Mouse (Mus musculus) thymus, postnatal 0 days (tissue): ENCODE measurements around the gene Zdhhc11. TPM values are rescaled to one million over a fixed set of nuclear protein-coding genes. Genes with fewer than 3 reads are reported as not detected.
"Not testable (repeated sequence)": the region's sequence is repeated elsewhere in the genome, so short reads cannot be mapped to it uniquely, and the experiment has no call there.

Source experiments
- DNase-seq: peaks from one replicate; pipeline ENCODE4 v3.0.0-alpha.2; 2015; ENCODE audit warnings: low spot score
- polyA plus RNA-seq: library from polyadenylated mRNA; unstranded; fragments of >200 nt; fragmentation: Nextera tagmentation; extraction: Ambion mirVana; gene quantifications from 2 replicates; pipeline ENCODE4 v1.2.1, GENCODE M21; 2015

Zdhhc11 gene
- polyA plus RNA-seq, 1 experiment from 2014 or later, result not detected

GRCm38 (mm10) chr13:74006881-74007280 lies 43.2 kb downstream of the Zdhhc11 start:
- DNase-seq, result not testable (repeated sequence)

GRCm38 (mm10) chr13:74008216-74008615 lies 44.6 kb downstream of the Zdhhc11 start:
- DNase-seq, result not testable (repeated sequence)

DNA sequence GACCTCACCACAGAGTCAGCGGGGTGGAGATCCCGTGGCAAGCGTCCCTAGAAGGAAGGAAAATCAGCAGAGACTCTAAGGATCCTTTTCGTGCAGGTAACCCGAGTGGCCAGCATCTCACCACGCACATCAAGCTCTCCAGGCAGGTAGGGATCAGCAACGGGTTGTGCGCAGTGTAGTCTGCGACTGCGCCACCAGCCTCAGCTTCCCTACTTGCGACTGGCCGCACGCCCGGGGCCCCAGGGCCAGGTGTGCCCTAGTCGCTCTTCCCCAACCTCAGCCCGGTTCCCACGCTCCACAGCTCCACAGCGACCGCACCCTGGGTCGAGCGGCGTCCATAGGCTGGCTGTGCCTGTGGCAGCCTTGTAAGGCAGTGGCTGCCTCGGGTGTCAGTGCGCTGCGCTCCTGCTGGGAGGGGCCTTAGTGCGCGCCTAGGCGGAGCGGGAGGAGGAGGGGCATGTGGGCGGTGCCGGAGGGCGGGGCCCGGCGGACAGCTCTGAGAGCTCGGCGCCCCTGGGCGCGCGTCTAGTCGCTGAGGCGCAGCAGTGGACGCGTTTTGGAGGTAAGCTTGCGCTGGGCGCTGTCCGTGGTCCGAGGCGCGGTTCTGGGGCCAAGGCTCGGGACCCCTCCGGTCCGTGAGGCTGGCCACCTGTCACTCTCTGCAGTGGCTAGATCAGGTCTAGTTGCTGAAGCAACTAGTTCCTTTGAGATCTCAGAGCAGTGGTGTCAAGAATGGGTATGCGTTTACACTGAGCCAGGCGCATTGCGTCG lies 45.5 kb downstream of the Zdhhc11 start, which contains the start of gene Tppp:
TSS of gene Tppp (plus strand) at position 460 of the 771 bp plus-strand sequence.
- peak; percentile 90 for DNase-seq

GRCm38 (mm10) chr13:74009791-74010614 lies 46.4 kb downstream of the Zdhhc11 start:
- peak; percentile 35 for DNase-seq

DNA sequence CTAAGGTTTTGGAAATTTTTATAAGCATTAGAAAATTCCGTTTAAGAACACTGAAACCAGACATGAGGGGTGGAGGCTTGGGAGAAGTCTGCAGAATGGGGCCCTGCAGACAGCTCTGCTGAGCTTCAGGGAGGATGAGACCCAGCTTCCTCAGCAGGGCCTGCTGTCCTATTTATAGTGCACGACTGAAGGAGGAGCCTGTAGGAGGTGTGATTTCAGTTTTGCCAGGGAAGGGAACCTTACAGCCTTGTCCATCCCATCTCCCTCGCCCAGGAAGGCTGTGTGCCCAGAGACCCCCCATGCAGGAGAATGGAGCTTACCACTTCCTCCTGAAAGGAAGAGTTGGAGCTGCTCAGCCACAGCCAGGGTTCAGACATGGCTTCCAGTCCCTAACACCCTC lies 47.0 kb downstream of the Zdhhc11 start:
- no peak for DNase-seq

DNA sequence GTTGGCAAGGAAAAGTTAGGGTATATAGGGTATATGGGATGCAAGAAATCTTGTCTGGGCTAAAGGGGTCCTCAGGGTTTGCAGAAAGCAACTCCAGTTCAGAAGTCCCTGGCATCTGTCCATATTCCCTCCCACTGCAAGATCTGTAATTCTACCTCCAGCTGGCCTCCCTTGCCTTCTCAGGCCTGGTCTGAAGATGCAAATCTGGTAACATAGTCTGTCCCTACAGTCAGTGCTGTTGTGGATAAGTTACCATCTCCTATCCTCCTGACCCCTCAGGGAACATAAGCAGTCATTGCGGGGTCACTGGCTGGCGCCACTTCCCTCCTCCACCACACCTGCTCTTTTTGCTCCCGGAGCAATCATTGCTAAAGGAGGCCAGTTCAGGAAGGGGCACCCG lies 52.3 kb downstream of the Zdhhc11 start:
- DNase-seq, result no peak

DNA sequence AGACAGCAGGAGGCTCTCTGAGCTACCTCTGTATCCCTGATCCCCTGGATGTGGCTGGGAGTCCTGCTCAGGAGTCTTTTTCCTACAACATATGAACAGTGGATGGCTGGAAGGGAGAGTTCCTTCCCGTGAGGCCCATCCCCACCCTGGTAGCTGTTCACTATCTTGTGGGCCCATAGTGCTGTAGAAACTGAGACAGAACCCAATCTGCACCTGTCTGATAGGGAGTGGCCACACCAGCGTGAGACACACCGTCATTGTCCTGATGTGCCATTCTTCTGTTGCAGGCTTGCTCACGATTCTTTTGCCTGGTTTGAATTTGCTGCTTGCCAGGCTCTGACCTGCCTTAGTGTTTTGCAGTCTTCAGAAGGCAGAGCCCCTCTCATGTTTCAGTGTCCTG lies 53.8 kb downstream of the Zdhhc11 start:
- no peak for DNase-seq

DNA sequence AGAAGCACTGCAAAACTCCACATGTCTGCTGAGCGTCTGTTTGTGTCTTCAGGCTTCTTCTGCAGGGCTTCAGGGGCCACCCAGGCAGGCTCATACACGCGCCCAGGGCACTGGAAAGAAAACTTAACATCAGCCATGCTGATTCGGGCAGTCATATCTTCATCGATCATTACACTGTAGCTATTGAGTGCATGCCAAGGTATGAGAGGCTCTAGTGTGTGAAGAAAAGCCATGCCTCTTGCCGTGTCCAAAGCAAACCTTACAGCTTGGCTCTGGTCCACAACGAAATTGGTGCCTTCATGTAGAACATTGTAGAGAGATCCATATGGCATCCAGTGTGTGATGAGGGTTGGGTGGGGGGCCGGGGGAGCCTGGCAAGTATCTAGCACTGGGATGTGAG lies 55.4 kb downstream of the Zdhhc11 start:
- DNase-seq, result not testable (repeated sequence)

GRCm38 (mm10) chr13:74025151-74026081 lies 61.8 kb downstream of the Zdhhc11 start:
- peak; percentile 33 for DNase-seq

- DNase-seq, result peak; percentile 29
These were observed 62.6 kb downstream of the Zdhhc11 start for GRCm38 (mm10) chr13:74026215-74026614.

DNA sequence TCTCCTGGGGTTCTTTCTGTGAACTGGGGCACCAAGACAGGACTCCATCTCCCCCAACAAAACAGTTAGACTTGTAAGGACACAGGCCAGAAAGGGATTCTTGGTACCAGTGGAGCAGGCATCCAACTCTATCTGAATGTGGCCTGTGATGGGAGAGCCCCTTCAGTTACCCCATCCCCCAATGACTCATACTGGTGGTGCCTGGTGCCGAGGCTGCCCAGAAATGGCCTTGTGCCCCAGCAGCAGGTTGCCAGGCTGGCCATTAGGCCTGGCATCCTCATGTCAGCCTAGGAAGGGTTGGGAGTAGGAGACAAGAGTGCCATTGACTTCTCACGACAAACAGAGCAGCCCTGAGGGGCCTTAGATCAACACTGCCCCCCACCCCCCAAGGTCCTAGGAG lies 64.5 kb downstream of the Zdhhc11 start:
- no peak for DNase-seq

DNA sequence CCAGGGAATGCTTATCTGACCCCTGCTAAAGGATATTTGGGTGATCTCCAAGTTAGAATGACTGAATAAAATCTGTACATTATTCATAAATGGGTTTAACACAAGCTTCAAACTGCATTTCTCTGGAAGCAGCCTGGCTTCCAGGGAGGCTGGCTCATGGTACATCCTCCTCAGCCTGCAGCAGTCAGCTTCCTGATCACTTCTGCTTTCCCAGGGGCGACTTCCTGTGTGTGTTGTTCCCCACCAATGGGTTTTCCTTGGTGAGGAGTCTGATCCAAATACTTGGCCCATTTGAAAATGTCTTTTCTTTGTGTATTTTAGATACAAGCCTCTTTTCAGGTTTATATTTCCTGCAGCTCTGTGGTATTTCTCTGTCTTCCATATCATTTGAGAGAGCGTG lies 65.4 kb downstream of the Zdhhc11 start:
- DNase-seq, result no peak

DNA sequence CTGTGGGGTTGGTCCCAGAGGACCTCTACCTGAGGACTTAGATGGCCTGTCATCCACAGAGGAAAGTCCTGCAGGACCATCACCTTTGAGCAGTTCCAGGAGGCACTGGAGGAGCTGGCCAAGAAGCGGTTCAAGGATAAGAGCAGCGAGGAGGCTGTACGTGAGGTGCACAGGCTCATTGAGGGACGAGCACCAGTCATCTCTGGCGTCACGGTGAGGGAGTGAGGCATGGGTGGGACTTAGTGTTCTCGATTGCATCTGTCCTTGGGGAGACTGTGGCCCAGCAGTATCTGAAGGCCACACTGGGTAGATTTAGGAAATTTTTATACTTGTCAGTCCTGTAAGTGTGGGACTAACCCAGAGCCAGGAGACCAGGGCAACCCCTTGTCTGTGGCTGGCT lies 67.0 kb downstream of the Zdhhc11 start:
- no peak for DNase-seq

GRCm38 (mm10) chr13:74031133-74031532 lies 67.5 kb downstream of the Zdhhc11 start:
- no peak for DNase-seq

- no peak for DNase-seq
These were observed 71.1 kb downstream of the Zdhhc11 start for GRCm38 (mm10) chr13:74034756-74035155.

GRCm38 (mm10) chr13:74035776-74036175 lies 72.1 kb downstream of the Zdhhc11 start:
- DNase-seq, result no peak

DNA sequence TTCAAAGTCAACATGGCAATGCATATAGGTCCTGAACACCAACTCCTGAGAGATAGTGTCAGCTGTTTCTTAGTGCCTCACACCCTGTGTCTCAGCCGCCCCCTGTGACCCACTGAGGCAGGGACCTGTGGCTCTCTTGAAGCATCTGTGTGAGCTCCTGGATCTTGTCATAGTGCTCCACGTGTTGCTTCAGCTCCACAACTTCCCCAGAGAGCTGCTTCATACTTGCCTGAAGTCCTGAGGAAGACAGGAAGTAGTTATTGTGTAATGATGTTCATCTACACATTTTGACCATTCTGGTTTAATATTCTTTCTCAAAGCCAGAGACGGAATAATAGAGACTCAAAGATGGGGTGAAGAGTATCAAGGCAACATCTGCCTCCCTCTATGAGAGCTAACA lies 76.3 kb downstream of the Zdhhc11 start:
- no peak for DNase-seq
